Mouse (Mus musculus) G1E-ER4 (cell line): ENCODE measurements around the gene Gm10309. TPM values are rescaled to one million over a fixed set of nuclear protein-coding genes. Genes with fewer than 3 reads are reported as not detected.

Experiments used
- GATA1 ChIP-seq: IDR thresholded peaks from one replicate; pipeline ENCODE4 v1.8.0; 2012; ENCODE audit warnings: low read length, inconsistent platforms
- polyA plus RNA-seq: library from polyadenylated mRNA; stranded (reverse); fragments of >175 nt; gene quantifications from 2 replicates; pipeline ENCODE4 v1.2.3, GENCODE M21; 2012

Gm10309 gene
- polyA plus RNA-seq, 1 experiment: not detected

DNA sequence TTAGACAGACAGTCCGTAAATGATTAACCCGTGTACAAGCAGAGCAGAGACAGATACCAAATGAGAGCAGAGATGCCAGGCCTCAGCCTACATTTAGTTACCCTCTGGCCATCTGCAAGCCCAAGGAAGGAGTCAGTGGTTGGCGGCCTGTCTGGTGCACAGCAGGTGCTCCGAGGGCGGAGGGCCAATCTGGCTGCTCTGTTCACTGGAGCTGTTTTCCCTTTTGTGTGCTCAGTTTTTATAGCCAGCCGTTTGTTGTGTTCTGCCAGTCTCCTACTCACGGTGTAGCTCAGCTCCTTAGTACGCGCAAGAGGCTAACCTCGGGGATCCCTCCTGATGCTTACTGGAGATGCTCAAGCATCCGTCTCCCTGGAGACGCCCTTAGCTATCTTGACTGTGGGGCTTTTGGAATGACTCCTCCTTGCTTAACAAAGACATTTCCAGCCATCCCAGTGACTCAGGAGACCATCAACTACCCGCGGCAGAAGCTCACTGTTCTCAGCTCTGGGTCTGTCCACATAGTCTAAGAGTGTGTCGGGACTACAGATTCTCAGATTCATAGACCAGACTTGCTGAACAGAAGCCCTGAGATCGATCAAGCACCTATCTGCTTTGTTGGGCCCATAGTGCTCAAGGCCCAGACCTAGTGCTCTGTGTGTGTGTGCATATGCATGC lies 40.2 kb downstream of the Gm10309 start:
- no peak for TF ChIP-seq GATA1

DNA sequence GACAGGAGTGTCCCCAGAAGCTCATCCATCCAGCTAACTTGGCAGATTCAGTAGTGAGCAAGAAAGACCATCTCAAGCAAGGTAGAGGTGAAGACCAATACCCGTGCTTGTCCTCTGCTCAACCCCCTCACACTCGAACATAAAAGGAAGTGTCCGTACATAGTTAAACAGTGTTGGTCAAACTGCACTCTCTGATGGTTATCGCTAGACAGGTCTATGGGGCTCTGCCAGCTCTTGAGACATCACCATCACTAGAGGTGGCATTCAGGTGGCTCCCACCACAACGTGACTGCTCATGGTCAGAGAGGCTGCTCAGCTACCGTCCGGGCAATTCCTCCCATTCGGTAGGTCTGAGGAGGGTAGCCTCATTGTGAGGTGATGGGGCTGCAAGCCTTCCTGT lies 40.8 kb downstream of the Gm10309 start:
- no peak for TF ChIP-seq GATA1

DNA sequence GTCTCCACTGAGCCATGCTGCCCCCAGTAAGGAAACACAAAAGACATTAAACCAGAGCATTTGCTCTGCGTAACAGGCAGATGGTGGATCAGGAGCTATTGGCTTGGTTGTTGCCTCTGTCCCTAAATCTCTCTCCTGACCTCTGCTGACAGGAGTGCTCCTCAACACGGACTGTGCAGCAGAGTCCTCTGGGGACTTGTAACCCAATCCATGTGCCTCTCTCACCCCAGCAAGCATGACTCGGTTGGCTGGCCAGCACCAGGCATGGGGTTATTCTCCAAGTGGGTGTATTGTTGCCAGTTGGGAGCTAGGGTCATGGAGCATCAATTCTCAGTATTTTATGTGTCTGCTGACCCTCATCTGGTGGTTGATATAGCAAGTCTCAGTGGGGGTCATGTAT lies 41.7 kb downstream of the Gm10309 start:
- TF ChIP-seq GATA1: no peak

DNA sequence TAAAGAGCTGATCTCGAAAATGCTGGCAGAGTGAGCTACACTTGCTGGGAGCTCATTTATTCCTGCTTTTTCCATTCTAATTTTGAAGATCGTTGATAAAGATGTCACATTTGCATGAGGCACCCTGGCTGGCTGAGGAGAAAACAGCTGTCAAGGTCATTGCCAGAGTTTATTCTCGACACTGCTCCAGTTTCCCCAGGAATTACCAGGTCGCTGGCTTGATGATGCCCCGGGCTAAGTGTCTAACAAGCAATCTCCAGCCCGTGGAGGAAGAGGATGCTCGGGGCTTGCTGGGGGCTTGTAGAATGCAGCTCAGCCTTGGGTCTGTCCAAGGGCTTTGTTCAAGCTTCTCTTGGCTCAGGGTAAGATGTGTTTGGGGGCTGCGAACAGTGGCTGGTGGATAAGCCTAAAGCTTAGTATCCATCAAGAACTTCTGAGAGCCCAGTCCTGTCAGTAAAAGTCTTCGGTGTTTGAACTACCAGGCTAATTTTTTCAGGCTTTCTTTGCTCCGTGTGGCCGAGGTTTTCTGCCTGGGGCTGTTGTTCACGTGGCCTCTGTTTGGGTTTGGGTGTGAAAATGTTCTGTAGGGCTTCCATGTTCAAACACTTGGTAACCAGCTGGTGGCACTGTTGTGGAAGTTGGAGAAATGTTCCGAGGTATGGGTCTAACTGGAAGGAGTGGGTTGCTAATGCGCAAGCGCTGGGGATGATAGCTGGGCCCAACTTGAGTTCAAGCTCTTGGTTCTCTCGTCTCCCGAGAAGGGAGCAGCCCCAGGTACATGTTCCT lies 44.2 kb downstream of the Gm10309 start:
- TF ChIP-seq GATA1: no peak

DNA sequence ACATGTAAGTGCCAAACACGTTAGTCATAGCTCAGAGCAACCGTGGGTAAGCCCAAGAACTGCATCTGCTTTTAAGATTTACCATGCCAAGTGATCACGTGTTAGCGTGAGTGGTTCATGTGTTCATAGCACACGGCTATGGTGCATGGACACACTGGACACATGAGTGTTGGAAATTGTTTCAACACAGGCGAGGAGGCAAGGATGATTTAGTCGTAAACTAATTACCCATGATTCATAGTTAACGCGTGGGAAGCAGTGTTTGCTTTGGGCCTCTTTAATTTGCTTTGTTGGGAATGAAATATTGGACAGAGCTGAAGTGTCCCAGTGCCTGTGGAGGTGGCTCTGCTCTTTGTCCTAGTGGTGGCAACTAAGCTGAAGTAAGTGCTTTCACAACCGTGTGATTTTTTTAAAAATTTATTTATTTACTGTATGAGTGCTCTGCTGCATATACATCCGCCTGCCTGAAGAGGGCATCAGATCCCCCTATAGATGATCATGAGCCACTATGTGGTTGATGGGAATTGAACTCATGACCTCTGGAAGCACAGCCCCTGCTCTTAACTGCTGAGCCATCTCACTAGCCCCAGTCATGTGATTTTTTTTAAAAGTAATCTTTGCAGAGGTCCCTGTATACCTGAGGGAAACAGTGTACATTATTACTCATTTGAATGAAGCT lies 46.6 kb downstream of the Gm10309 start:
- no peak for TF ChIP-seq GATA1

DNA sequence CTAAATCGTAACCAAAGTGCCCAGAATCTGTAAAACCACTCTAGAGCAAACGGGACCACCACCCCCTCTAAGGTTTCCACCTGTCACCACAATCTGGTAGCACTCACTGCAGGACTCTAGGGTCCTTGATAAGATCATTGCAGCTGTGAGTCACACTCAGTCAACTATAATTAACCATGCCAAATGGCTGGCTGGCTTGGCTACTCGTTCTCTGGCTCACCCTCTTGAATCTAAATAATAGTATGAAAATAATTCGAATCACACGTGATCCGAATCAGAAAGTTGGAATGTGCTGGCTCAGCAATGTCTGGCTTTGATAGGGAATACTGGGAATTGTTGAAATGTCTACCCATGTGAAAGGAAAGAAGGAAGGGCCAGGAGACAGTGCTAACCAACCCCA lies 48.5 kb downstream of the Gm10309 start:
- no peak for TF ChIP-seq GATA1

DNA sequence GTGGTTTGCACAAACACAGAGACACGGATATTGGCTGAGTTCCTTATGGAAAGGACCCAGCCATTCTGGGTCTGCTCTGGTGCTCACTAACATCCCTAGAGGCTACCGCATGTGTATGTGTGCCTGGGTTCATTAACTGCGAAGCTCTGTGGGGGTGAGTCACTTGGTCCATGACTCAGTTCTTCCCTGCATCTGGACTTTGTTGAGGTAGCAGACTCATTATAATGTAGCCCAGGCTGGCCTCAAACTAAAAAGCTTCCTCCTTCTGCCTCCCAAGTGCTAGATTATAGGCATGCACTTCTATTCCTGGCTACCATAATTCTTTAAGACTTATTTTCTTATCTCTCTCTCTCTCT lies 50.7 kb downstream of the Gm10309 start:
- TF ChIP-seq GATA1: no peak

DNA sequence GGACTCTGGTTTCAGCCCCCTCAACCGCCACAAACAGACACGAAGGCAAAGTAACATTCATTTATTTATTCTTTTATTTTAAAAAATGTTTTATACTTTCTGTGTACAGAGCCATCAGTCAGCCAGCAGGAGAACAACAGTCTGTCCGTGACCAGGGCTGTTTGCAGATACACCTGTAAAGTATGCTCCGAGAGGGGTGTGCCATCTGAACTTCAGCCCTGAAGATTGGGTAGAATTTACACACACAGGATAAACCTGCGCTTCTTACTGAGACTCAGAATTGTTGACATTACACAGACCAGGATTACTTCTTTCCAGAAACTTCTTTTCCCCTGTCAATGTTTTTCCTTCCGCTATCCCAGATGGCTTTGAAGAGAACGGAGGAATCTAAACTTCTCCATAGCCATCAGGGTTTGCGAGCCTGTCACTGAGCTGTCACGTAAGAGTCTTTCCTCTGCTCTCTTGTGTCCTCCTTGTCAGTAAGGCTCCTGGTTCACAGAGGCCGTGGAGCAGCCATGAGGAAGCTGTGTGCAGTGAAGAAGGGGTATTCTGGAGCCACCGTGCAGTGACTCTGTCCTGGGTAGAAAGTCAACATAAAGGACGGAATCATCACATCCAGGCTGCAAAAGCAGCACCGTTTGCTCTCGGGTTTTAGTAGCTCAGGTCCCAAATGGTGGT lies 51.2 kb downstream of the Gm10309 start:
- no peak for TF ChIP-seq GATA1

DNA sequence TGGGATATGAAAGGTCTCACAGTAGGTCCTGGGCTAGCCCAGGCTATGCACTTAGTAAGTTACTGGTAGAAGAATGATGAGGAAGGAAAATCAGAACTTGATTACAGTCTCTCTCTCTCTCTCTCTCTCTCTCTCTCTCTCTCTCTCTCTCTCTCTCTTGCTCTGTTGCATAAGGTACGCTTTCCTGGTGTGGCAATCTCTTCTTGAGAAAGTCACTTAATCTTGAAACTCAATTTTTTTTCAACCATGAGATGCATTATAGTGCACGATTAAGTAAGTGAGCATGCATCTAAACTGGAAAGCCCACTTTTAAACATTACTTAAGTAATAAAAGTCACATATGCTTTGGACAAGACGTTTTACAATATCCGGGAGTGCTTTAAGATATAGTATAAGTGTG lies 52.1 kb downstream of the Gm10309 start:
- no peak for TF ChIP-seq GATA1

Other genes with a start within 250 kb of the Gm10309 start
- not detected in 2 replicates for gene Epas1, start 248.5 kb upstream of the Gm10309 start, polyA plus RNA-seq